Mouse (Mus musculus) cerebral cortex, adult 2 months (tissue): ENCODE results near the gene Txnrd2.

ENCODE experiments used
- WGBS: fragments of 180-500 bp; shearing (Covaris S2); methylation state at CpG from one replicate; pipeline ENCODE4 v1.1.7; 2018; 5-methylcytosine and 5-hydroxymethylcytosine counted together

Txnrd2 gene

GRCm38 (mm10) chr16:18426215-18426791 is at the start of gene Txnrd2:
Gene Txnrd2, plus strand, starts transcription at chr16:18426384.
- WGBS = under 1% methylated on average over 52 of the region's 52 CpGs

DNA sequence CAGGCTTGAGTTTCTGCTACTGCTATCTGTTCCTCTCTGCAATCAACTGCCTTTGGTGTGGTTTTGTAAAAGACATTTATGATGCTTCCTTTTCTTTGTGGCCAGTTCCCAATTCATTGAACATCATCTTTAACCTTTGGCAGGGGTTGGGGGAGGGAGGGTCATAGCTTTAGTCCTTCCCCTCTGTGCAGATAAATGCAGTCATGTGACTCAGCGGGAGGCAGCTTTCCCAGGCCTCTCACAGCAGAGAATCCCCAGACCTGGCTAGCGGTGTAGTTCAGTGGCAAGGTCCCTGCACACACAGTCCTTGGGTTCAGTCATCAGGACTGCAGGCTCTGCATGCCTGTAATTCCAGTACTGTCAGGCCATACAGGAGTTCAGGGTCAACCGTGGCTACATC is 49.0 kb upstream of the Txnrd2 start:
- 68% methylated on average over 3 of the region's 3 CpGs for WGBS

- WGBS = 80% methylated on average over 1 of the region's 1 CpGs
These were observed 47.7 kb upstream of the Txnrd2 start for GRCm38 (mm10) chr16:18378489-18378888.

DNA sequence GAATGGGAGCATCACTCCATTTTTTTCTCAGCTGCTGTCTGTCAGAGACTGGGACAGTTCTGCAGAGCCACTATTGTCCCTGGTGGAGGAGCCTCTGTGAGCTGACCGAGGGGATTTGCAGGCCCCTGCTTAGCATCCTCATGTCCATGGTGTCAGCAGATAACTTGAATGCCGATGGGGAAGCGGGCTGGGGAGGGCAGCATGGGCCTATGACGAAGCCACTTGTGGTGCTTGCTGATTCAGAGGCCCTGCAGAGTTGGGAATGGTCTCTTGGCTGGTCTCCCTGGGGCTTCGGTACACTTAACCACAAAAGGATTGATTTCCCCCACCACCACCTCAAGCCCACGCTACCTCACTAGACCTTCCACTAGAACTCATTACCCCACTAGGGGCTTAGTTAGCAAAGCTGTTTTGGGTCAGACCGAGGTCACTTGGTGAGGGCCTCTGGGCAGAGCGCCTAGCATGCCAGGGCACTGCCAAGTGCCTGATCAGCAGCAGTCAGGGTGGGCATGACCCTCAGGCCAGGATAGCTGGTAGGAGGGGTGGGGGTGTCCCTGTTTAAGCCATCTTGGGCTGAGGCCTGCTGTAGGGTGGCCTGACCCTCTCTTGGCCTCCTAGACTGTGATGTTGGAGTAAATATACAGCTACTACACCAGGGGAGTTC is 46.7 kb upstream of the Txnrd2 start:
- 73% methylated on average over 8 of the region's 8 CpGs for WGBS

DNA sequence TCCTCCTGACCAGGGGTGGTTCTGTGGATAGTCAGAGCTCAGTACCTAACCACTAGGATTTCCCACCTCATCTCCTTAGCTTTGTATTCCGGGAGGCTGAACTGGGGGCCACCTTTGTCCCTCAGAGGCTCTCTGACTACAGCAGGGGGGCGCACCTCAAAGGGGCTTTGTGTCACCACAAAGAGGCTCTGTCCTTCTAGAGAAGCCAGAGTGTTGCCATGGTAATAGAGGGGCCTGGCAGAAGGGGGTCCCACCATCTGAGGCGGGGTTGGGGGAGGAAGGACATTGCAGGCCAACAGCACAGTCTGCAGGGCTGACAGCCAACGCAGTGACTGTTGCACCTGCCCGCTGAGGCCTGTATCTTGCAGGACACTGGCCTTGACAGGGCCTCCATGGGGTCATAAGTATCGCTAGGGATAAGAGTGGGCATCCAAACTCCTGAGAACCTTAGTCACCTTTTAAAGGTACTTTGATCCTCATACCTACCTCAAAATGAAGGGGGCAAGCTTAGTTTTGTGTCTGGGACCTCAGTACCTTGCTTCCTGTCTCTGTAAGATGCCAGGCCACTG is 45.6 kb upstream of the Txnrd2 start:
- WGBS = 58% methylated on average over 6 of the region's 6 CpGs

DNA sequence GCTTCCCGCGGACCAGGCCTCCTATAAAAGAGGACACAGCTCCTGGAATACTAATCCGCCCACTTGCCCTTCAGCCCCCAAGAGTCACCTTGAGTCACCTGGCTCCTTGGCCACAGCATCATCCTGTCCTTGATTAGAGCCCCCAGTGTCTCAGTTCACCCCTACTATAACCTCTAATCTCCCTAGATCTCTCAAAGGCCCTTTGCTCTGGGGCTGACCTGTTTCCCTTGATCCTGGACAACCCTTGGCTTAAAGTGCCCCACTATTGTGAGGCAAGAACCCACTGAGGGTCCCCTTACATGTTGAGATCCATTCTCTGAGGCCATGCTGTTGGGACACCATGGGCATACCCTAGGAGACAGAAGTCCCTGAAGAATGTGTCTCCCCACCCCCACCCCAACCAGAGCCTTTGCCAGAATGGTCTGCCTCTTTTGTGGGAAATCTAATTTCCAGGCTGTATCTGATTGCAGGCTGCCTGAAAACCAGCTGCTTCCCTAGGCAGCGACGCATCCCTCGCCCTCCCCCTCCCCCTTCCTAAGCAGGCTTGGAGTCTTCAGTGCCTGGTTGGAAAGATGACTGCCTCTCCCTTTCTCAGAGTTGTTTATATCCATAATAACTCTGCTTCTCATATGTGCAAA is 44.4 kb upstream of the Txnrd2 start:
- 51% methylated on average over 6 of the region's 6 CpGs for WGBS

DNA sequence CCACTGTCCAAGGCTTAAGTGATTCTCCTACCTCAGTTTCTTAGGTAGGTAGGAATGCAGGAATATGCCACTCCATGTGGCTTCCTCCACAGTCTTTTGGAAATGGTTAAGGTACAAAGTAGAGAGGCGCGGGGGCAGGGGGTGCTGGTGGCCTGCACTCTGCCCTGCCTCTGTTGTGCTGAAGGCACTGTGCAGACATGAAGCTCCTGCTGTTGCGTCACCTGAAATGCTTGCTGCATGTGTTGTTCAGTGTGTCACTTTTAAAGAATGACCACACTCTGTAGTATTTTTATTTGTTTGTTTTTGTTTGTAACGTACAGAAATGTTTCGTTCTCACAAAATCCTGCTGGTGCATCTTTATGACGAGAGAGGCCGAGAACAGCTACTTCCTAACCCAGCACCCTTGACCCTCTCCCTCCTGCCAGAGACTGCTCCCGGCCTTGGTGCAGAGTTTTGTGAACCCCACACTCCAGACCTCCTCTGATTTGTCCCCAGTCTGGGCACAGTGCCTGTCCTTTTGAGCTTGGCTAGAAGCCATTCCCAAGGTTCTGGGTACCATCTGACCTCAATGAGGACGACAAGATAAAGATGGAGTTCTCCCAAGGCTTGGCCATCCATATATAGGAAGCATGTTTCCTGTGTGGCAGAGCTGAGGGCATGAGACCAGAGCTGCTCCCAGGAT is 43.0 kb upstream of the Txnrd2 start:
- WGBS = 72% methylated on average over 9 of the region's 9 CpGs

GRCm38 (mm10) chr16:18383756-18384155 is 42.4 kb upstream of the Txnrd2 start:
- 50% methylated on average over 3 of the region's 3 CpGs for WGBS

GRCm38 (mm10) chr16:18384211-18384610 is 42.0 kb upstream of the Txnrd2 start:
- WGBS = 52% methylated on average over 7 of the region's 7 CpGs

DNA sequence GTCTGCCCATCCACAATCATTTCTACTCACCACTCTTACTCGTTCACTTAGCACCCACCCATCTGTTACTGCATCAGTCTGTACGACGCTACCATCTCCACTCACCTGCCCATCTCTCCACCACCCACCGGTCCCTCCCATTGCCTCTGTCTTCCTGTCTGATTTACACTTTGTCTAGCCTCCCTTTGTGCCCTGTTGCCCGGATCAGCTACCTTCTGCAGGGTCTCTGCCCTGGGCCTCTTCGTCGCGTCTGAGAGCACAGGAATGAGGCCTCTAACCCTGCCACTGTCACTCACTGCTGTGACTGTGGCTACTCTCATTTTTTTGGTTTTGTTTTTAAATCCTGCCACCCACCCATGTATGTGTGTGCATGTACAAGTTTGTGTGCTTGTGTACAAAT is 41.5 kb upstream of the Txnrd2 start:
- 85% methylated on average over 8 of the region's 8 CpGs for WGBS

DNA sequence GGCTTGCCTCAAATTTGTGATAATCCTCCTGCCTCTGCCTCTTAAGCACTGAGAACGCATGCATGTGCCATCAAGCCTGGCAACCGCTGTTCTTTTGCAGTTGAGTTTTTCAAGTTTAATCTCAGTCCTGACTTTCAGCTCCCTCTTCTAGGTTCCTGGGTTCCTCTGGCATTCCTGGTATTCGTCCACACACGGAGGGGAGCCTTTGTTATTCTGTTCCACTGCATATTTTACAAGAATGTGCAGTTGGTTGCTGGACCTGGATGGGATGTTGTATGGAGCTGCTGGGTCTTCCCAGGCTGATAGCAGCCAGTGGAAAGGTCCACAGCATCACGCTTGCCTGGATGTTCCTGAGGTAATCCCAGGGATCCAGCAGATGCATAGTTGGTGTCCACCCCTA is 40.8 kb upstream of the Txnrd2 start:
- WGBS = 82% methylated on average over 5 of the region's 5 CpGs

DNA sequence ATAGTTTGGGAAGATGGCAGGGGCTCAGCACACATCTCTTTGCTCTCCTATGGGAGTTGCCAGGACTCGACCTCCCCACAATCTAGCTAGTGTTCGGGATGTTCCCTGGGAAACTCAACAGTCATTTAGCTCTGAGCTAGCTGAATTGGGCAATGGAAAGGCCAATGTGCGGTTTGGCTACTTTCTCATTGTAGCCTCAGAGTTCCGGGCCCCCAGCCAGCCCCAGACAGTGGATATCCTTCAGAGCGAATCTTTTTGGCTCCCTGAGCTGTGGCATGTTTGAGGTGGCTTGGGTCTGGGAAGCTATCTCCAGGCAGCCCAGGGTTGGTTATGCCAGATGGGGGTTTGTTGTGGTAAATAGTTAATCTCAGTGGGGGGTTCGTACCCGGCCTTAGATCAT is 39.7 kb upstream of the Txnrd2 start:
- WGBS = 65% methylated on average over 7 of the region's 7 CpGs

DNA sequence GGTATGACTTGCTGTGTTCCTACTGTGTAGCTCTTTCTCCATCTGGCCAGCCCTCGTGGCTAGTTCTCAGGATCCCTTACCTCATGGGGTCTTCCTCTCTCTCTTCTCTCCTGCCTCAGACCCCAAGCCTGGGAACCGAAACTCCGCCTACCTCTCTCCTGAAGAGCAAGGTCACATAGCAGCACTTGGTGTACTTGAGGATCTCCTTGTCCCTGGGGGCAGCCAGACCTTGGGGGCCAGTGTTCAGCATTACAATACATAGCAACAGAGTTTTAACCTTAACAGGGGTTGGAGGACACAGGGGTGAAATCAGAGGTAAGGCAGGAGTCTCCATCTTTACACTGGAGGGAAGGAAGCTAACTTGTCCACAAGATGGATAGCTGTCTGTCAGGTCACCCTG is 39.2 kb upstream of the Txnrd2 start:
- WGBS = 82% methylated on average over 3 of the region's 3 CpGs

GRCm38 (mm10) chr16:18387704-18388582 is 38.2 kb upstream of the Txnrd2 start:
- 47% methylated on average over 7 of the region's 7 CpGs for WGBS

DNA sequence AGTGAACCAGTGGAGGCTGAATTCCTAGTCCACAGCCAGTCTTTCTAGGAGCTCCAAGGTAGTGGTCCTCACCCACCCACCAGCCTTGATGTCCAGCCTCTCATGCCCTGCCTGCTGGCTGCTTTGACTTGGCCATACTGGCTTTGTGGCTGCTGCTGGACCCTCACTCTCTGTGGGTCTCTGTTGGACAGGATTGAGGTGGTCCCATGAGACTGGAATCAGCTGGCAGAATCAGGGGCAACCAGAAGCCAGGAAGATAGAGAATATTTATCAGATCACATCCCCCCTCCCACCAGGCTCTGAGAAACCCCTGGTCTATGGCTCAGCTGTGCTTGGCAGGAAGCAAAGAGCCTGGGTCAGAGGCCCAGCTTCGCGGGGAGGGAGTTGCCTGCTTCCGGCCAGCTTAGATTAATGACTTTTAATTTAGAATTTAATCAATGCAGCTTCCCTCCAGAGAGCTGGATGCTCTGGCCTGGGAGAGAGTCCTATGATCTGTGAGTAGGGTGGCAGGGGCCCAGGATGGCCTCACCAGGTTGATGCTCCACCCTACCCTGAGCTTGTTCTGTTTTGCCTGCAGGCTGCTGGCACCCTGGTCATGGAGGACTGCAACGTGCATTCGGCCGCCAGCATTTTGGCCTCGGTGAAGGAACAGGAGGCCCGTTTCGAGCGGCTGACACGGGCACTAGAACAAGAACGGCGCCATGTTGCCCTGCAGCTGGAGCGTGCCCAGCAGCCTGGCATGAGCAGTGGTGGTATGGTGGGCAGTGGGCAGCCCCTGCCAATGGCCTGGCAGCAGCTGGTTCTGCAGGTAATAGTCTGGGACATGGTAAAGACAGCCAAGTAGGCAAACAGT is 37.4 kb upstream of the Txnrd2 start:
- WGBS = 85% methylated on average over 14 of the region's 14 CpGs

DNA sequence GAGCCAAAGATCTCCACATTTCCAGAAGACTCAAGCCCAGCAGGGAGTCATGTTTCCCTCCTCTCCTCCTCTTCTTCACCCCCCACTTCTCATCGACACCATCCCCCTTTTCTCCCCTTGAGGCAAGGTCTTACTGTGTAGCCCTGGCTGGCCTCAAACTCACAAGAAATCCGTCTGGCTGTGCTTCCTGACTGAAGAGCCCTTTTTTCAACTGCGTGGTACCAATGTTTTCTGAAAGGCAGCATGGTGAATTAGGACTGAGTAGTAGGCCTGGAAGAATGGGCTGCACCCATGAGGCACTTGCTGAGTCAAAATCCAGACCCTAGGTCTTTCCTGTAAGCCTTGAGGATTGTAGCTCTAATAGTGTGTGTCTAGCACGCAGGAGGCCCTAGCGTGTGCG is 35.8 kb upstream of the Txnrd2 start:
- 87% methylated on average over 6 of the region's 6 CpGs for WGBS

DNA sequence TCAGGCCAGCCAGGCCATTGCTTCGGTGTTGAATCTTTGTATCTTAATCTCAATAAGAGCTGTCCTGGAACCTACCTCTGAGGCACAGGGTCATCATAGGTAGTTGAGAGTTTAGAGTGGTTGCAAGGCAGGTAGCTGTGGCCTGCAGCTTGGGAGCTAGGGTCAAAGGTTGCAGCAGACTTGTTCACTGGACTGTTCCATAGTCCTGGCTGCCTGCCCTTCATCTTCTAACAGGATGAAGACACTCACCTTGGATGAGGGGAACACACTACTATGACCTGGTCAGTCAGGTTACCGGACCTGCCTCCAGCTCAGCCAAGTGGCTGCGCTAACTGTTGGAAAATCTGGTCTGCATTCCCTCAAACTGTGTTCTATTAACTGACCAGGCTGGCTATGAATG is 35.1 kb upstream of the Txnrd2 start:
- WGBS = 100% methylated on average over 3 of the region's 3 CpGs

DNA sequence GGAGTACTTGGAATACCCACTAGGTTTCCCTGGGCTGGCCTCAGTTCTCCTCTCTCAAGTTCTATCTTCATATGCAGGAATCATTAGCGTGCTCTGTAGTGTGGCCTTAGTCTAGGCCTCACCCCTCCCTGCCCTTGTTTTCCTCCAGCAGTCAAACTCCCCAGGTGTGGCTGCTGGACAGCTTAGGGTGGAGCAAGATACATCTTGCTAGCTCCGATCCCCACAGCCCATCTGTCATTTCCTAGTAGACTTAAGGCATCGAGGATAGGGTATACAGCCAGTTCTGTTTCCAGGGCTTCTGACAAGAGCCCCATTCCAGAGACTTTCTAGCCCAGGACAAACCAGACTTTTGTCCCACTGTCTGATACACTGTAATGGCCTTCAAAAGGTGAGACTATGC is 34.5 kb upstream of the Txnrd2 start:
- WGBS = 78% methylated on average over 3 of the region's 3 CpGs

- 10% methylated on average over 62 of the region's 63 CpGs for WGBS
These were observed 33.4 kb upstream of the Txnrd2 start for GRCm38 (mm10) chr16:18392469-18393426.
